Mouse (Mus musculus) cerebellum, adult 11 months (tissue): ENCODE measurements around the gene Nsg2.
A peak's percentile ranks its signal among the peaks of the same experiment; 100 is the strongest.
"Not testable (repeated sequence)": the region's sequence is repeated elsewhere in the genome, so short reads cannot be mapped to it uniquely, and the experiment has no call there.

Experiments
- DNase-seq: peaks from one replicate; pipeline ENCODE4 v3.0.0; 2022

Nsg2 gene

GRCm38 (mm10) chr11:32000281-32000680 lies at the start of gene Nsg2:
Gene Nsg2, plus strand, starts transcription at chr11:32000463.
- peak; percentile 77 for DNase-seq

DNA sequence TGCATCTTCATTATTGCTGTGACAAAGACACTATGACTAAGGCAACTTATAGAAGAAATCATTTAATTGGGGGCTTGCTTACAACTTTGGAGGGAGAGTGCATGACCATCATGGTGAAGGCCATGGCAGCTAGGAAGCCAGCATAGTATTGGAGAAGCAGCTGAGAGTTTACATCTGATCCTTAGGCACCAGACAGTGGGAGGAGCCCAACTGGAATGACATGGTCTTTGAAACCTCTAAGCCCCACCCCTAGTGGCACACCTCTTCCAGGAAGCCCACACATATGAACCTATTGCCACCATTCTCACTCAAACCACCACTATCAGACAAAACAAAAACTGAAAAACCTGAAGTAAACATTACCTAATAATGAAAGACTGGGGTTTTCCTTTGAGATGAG lies 40.2 kb upstream of the Nsg2 start:
- no peak for DNase-seq

GRCm38 (mm10) chr11:31963993-31964392 lies 36.3 kb upstream of the Nsg2 start:
- DNase-seq = no peak

GRCm38 (mm10) chr11:31965256-31966134 lies 34.8 kb upstream of the Nsg2 start, which contains the start of gene 4930524B15Rik:
Gene 4930524B15Rik, plus strand, starts transcription at chr11:31965592.
- DNase-seq = peak; percentile 17

DNA sequence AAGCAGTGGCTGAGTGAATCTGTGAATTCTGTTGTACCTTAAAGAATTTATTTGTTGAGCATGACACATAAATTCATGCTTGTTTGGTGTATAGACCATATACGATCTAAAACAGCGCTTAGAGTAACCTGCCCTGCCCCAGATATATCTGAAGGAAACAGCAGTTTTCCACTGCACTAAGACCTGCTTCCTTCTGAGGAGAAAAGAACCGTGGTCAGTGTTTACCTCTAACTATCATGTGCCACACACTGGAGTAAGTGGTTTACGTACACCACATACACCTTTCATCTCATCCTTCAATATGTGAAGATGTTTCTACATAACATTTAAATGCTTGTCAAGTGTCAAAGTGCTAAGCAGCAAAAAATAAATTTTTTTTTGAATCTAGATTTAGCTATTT lies 26.1 kb upstream of the Nsg2 start:
- DNase-seq = no peak

- DNase-seq = no peak
Observed at GRCm38 (mm10) chr11:31974826-31975225, 25.4 kb upstream of the Nsg2 start.

GRCm38 (mm10) chr11:31975678-31976077 lies 24.6 kb upstream of the Nsg2 start:
- DNase-seq = no peak

DNA sequence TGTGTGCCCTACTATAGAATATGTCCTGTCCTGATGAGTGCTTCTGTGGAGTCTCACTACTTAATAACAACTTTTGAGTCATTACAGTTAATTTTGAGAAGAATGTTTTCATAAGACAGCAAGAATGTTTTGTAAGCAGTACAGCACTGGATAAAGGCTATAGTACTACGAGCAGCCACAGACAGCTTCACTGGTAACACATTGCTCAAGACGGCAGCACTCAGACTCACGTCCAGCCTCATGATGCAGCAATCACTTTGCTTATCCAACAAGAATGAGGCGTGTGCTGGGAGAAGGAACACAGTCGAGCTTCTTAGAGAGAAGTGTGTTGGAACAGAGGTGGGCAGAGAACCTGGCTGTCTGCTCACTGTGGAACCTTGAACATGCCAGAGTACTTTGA lies 24.1 kb upstream of the Nsg2 start:
- no peak for DNase-seq

DNA sequence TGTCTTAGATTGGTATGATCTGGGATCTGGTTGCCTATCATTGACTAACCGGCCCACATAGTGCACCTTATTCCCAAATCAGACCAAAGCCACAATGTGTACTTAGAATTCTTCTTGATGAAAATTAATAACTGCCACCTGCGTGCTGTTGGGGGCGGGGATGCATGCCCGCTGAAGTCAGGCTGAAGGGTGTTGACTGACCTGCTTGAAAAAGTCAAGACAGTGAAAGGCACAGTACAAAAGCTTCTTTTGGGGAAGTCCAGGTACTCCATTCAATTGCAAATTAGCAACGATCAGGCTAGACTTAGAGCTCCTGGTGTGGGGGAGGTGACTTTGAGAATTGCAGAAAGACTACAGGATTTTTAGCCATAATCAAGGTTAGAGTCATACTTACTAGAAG lies 20.2 kb upstream of the Nsg2 start:
- not testable (repeated sequence) for DNase-seq

DNA sequence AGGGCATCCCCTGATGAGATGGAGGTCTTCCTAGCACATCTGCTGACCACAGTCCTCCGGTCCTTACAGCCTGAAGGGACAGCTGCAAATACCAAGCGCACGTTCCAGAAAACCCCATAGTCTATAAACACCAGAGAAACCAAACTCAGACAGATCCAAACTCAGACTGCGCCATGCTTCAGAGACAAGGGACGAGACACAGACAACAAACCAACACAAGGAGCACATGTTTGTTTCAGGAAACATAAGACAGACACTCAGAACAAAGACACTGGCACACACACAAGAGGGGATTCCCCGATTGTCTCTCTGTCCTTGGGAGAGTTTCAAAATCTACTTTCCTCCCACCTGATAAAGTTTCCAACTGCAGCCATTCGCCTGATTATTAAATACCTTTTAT lies 18.4 kb upstream of the Nsg2 start:
- DNase-seq = no peak

DNA sequence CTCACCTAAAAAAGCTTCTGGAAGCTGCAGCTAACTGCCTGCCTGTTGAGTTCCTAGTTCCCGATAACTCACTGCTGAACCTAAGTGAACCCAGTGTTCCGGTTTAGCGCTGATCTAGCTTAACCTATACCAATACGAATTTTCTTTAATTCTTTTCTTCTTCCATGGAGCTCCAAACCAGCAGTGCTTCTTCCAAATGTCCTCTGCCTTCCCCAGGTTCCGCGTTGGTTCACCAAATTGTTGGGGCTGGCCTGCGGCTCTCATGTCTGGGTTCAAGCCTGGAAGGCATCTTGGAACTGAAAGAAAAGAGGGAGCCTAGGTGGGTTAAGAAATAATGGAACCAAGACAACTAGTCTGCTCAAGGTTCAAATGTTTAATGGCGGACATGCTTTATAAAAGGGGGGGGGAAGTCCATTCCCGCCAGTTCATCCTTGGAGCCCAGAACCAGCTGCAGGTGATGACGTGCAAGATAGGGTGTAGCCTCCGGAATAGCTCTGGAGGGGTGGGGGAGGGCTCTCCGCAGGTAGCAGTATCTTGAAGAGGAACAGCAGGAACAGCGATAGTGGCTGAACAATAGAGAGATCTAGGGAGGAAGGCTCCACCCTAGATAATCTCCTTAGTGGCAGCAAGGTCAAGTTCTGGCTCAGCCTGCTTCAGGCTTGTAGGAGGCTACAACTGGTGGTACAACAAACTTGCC lies 17.9 kb upstream of the Nsg2 start:
- not testable (repeated sequence) for DNase-seq

- DNase-seq = no peak
Observed at GRCm38 (mm10) chr11:31983249-31983648, 17.0 kb upstream of the Nsg2 start.

DNA sequence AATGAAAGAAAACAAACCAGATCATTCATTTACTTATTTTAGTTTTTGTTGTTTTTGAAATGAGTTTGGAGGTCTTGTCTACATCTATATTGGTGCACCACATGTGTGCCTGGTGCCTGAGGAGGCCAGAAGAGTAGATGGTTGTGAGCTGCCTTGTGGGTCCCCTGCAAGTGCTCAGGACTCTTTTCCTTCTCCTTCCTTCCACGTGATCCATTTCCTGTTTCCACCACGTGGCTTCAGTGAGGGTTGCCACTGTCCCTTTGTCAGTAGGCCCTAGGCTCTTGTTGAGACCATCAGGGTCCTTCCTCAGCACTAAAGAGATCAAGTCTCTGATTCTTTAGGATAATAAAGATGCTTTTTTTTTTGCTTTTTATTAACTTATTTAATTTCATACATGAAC lies 15.5 kb upstream of the Nsg2 start:
- no peak for DNase-seq

DNA sequence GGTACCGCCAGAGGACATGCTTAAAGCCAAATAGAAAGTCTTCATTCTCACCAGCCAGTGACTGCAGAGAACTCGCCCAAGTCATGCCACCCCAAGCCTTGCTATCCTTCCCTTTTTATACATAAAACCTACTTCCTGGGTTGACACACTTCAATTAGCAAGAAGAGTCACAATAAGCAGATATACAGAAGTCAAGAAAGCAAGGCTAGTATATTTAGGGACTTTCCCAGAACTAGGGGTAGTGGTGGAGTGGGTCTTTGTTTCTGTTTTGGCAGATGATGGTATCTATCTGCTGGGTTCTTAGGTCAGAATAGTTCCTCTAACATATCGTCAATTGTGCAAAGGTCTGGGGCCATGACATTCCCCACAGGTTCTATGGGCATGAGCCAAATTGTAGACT lies 7.7 kb upstream of the Nsg2 start:
- DNase-seq = no peak

DNA sequence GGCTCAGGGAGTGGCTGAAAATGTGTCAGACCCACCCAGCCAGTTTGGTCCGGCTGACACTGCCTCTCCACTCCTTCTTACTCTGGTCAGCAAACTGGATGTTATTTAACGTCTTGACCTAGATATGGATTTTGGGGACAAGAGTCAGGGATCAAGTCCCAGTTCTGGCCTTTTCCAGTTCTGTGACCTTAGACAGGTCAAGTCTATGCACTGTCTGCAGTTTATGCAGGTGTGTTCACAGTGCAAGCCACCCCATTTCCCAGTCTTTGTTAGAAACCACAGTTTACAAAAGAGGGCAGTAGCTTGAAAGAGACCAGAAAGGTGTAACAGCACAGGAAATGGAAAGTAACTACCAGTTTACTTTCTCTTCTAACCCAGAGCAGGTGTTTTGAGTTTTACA lies 547 bp upstream of the Nsg2 start:
- DNase-seq = no peak

GRCm38 (mm10) chr11:32001181-32001910 lies 1.1 kb downstream of the Nsg2 start:
- no peak for DNase-seq

DNA sequence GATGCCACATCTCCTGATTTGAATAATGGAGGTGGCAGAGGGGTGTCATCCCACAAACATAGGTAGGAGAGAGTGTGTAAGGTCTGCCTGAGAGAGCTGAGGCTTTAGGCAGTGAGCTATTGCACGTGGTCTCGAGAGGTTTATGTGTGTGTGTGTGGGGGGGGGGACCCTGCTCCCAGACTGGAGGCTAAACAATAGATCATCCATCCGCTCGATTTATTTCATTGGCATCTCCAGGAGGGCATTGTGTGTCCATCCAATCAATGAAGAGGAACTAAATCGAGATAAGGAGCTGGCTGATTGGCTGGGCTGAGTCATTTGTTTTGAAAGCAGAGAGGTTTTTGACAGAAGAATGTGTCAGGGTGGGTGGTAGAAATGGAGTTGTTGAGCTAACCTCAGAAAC lies 2.4 kb downstream of the Nsg2 start:
- no peak for DNase-seq

GRCm38 (mm10) chr11:32008049-32008448 lies 7.8 kb downstream of the Nsg2 start:
- not testable (repeated sequence) for DNase-seq

- DNase-seq = no peak
Observed at GRCm38 (mm10) chr11:32008852-32009251, 8.6 kb downstream of the Nsg2 start.

GRCm38 (mm10) chr11:32009961-32010662 lies 9.8 kb downstream of the Nsg2 start:
- DNase-seq = no peak

DNA sequence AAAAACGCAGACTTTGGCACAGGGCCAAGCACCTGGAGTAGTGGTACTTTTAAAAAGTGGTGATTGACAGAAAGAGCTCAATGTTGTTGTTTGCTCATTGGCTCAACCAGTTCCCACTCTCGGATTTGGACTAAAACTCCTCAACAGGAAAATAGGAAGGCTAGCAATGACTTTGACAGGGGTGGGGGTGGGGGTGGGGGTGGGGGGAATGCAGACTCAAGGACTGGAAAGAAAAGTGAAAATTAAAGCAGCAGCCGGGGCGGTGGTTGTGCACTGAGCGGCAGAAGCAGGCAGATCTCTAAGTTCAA lies 10.4 kb downstream of the Nsg2 start:
- DNase-seq = no peak

DNA sequence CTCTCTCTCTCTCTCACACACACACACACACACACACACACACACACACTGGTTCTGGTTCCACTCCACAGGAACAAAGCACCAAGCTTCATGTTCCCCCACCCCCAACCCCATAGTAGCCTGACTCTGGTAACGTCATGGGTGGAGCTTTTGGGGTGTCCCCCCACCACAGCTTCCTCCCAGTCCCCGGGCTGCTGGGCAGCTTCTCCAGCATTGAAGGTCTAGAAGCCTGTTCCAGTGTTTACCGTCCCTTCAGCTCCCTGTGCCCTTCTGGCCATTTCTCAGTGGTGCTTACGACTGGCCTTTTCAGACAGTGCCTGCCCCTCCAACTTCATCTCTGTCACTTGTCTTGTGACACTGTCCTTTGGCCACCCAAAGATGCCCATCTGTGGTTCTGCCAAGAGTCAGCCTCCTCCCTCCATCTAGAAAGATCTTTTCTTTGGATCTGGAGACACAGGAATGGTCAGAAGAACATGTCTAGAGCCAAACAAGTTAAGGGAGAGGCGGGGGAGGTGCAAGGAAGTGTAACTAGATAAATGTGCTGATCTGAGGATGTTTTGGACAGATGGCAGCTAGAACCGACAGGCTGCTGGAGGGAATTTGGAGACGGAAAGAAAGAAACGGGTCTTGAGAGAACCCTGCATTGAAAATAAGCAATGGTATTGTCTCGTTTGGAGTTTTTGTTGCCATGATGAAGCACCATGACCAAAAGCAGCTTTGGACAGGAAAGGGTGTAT lies 11.8 kb downstream of the Nsg2 start:
- DNase-seq = no peak
